Mouse (Mus musculus): ENCODE results near the gene Kctd21. TPM values are rescaled to one million over a fixed set of nuclear protein-coding genes. Genes with fewer than 3 reads are reported as not detected.

Kctd21 gene
- total and polyA plus RNA-seq, 3 experiments = 0.23 to 1.2 TPM; not detected in 1

GRCm38 (mm10) chr7:97386106-97386805 lies 54.1 kb downstream of the Kctd21 start:
- no peak overlapping the region for H3K4me3 ChIP-seq (ENCODE audit: control insufficient read depth in 1 of 2, insufficient read depth in 1 of 2, low read depth in 2 of 2, low read length in 2 of 2)
- peaks cover 0 to 3% of the 10 kb centered on the region in 2 experiments; a peak in 1 of 4 replicates for H3K4me1 ChIP-seq (ENCODE audit: control insufficient read depth in 1 of 2, insufficient read depth in 2 of 2, low read length in 2 of 2)
- no peak for TF ChIP-seq ETS1 (IDR thresholded peaks at IDR 0.05; ENCODE audit: low read depth, low read length)
- TF ChIP-seq ZKSCAN1 (IDR thresholded peaks at IDR 0.05; ENCODE audit: low read depth, low read length) = no peak
- TF ChIP-seq GABPA (IDR thresholded peaks at IDR 0.05; ENCODE audit: low read depth, low read length) = no peak
- TF ChIP-seq NELFE (IDR thresholded peaks at IDR 0.05; ENCODE audit: low read depth, low read length) = no peak
- no peak for TF ChIP-seq POLR2A (IDR thresholded peaks at IDR 0.05; ENCODE audit: control insufficient read depth in 1 of 2, insufficient read depth in 1 of 2, low read depth in 1 of 2, low read length in 2 of 2, poor library complexity in 1 of 2)
- no peak for TF ChIP-seq EP300 (IDR thresholded peaks at IDR 0.05; ENCODE audit: low read depth in 1 of 2, low read length in 2 of 2)
- TF ChIP-seq POLR2AphosphoS2 (IDR thresholded peaks at IDR 0.05; ENCODE audit: low read length) = no peak
- no peak for TF ChIP-seq MYB (IDR thresholded peaks at IDR 0.05; ENCODE audit: low read depth, low read length)
- TF ChIP-seq CTCF (IDR thresholded peaks at IDR 0.05 in 2 of 3, conservative IDR thresholded peaks at IDR 0.05 in 1 of 3; ENCODE audit: control insufficient read depth in 1 of 3, insufficient read depth in 1 of 3, low read depth in 2 of 3, low read length in 3 of 3, poor library complexity in 1 of 3, severe bottlenecking in 1 of 3) = no peak
- H3K9ac ChIP-seq (ENCODE audit: control insufficient read depth, low read depth, low read length, poor library complexity, severe bottlenecking) = no peak overlapping the region
- no peaks in the 10 kb centered on the region for H3K27me3 ChIP-seq (ENCODE audit: control insufficient read depth in 1 of 2, insufficient read depth in 2 of 2, low read length in 2 of 2)
- H3K79me2 ChIP-seq (ENCODE audit: control insufficient read depth, insufficient read depth, low read length, poor library complexity) = no peaks in the 10 kb centered on the region
- H3K27ac ChIP-seq (ENCODE audit: control insufficient read depth, low read depth, low read length) = no peak overlapping the region
- DNase-seq (ENCODE audit: low read depth, low spot score) = no peak
- H3K9me3 ChIP-seq (replicated peaks; ENCODE audit: insufficient read depth, low read length) = no peaks in the 10 kb centered on the region
- H3K36me3 ChIP-seq (ENCODE audit: control insufficient read depth in 1 of 2, insufficient read depth in 2 of 2, low read length in 2 of 2) = peaks cover 0 to 12% of the 10 kb centered on the region in 2 experiments; a peak in 2 of 4 replicates

- Histone ChIP-seq H3K79me2 (ENCODE audit: control insufficient read depth, insufficient read depth, low read length, poor library complexity) (no peaks in the 10 kb centered on the region), H3K27ac (ENCODE audit: control insufficient read depth, low read depth, low read length) (no peak overlapping the region), H3K9me3 (replicated peaks; ENCODE audit: insufficient read depth, low read length) (no peaks in the 10 kb centered on the region), H3K9ac (ENCODE audit: control insufficient read depth, low read depth, low read length, poor library complexity, severe bottlenecking) (no peak overlapping the region), H3K4me3 (ENCODE audit: control insufficient read depth in 1 of 2, insufficient read depth in 1 of 2, low read depth in 2 of 2, low read length in 2 of 2) (no peak overlapping the region), H3K36me3 (ENCODE audit: control insufficient read depth in 1 of 2, insufficient read depth in 2 of 2, low read length in 2 of 2) (peaks cover 0 to 14% of the 10 kb centered on the region in 2 experiments; a peak in 2 of 4 replicates), H3K4me1 (ENCODE audit: control insufficient read depth in 1 of 2, insufficient read depth in 2 of 2, low read length in 2 of 2) (peaks cover 0 to 3% of the 10 kb centered on the region in 2 experiments; a peak in 1 of 4 replicates), H3K27me3 (ENCODE audit: control insufficient read depth in 1 of 2, insufficient read depth in 2 of 2, low read length in 2 of 2) (no peaks in the 10 kb centered on the region)
- no peak for DNase-seq (ENCODE audit: low read depth, low spot score)
- TF ChIP-seq ELF1 (IDR thresholded peaks at IDR 0.05; ENCODE audit: low read depth, low read length) (no peak), USF2 (IDR thresholded peaks at IDR 0.05; ENCODE audit: borderline replicate concordance in 1 of 2, insufficient read depth in 1 of 2, low read depth in 1 of 2, low read length in 2 of 2) (no peak), CHD2 (IDR thresholded peaks at IDR 0.05; ENCODE audit: low read length) (no peak), E2F4 (IDR thresholded peaks at IDR 0.05; ENCODE audit: borderline replicate concordance, low read depth, low read length) (no peak), JUND (IDR thresholded peaks at IDR 0.05; ENCODE audit: low read depth, low read length) (no peak), UBTF (IDR thresholded peaks at IDR 0.05; ENCODE audit: borderline replicate concordance, insufficient read depth, low read depth, low read length) (no peak), ZMIZ1 (IDR thresholded peaks at IDR 0.05; ENCODE audit: low read depth, low read length) (no peak), SIN3A (IDR thresholded peaks at IDR 0.05; ENCODE audit: low read length) (no peak), TBP (IDR thresholded peaks at IDR 0.05; ENCODE audit: low read depth, low read length) (no peak), NELFE (IDR thresholded peaks at IDR 0.05; ENCODE audit: low read depth, low read length) (no peak), MEF2A (IDR thresholded peaks at IDR 0.05; ENCODE audit: extremely low read depth, insufficient replicate concordance, low read depth, low read length, poor library complexity, severe bottlenecking) (no peak), SMC3 (IDR thresholded peaks at IDR 0.05; ENCODE audit: low read depth, low read length) (no peak), POLR2A (IDR thresholded peaks at IDR 0.05; ENCODE audit: control insufficient read depth in 1 of 2, insufficient read depth in 1 of 2, low read depth in 1 of 2, low read length in 2 of 2, poor library complexity in 1 of 2) (no peak), POLR2AphosphoS5 (IDR thresholded peaks at IDR 0.05; ENCODE audit: borderline replicate concordance, low read depth, low read length) (no peak), CHD1 (IDR thresholded peaks at IDR 0.05; ENCODE audit: low read depth, low read length) (no peak)
These were observed 54.8 kb downstream of the Kctd21 start for GRCm38 (mm10) chr7:97386806-97387370.
